Mouse (Mus musculus) erythroblast, adult 5-6 weeks (primary cell): Measurements from ENCODE around the gene Stxbp5l. TPM values are rescaled to one million over a fixed set of nuclear protein-coding genes. Genes with fewer than 3 reads are reported as not detected.
"Not testable (repeated sequence)": the region's sequence is repeated elsewhere in the genome, so short reads cannot be mapped to it uniquely, and the experiment has no call there.

Experiments used
- ATAC-seq: replicated peaks from 2 replicates; pipeline ENCODE4 v1.8.0; 2016; ENCODE audit warnings: moderate number of reproducible peaks, mild to moderate bottlenecking, moderate TSS enrichment, inconsistent platforms; ENCODE audit not compliant: poor library complexity, low FRiP score, severe bottlenecking
- total RNA-seq, 2 experiments: library from RNA; stranded (forward) in 1 of 2; stranded (reverse) in 1 of 2; fragments of 150-400 nt in 1 of 2; fragments of 200-764, 138-1000 nt in 1 of 2; gene quantifications; 2 replicates each; pipeline versions ENCODE4 v1.2.3 to v1.2.4; 2015 to 2017; ENCODE audit warnings: low replicate concordance in 2 of 2

Gene Stxbp5l
- not detected in 2 replicates for total RNA-seq (2015; ENCODE audit: low replicate concordance)
- not detected in 2 replicates for total RNA-seq (2017; ENCODE audit: low replicate concordance)

DNA sequence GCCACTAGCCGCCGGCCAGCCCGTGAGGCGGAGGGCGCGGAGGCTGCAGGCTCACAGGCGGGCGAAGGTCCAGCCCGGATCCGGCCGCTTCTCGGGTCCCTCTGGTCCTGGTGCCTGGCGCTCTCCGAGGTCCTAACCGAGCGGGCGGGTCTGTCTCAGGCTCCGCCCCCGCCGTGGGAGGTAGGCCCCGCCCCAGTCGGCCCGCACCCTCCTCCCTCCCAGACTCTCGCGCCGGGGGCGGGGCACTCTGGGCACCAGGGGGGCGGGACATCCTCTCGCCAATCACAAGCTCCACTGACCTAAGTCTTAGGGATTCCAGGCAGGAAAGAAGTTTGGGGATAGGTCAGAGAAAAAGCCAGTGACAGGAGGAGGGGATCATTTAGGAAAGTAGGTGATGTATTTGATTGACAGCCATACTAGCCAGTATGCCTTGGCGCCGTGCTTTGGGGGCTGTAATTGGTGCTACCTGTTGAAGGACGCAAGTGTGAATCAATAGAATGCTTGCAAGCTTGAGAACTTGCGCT lies at the start of gene Stxbp5l:
Stxbp5l (minus strand) TSS at position 142 of the 524 bp plus-strand sequence.
- no peak for ATAC-seq

DNA sequence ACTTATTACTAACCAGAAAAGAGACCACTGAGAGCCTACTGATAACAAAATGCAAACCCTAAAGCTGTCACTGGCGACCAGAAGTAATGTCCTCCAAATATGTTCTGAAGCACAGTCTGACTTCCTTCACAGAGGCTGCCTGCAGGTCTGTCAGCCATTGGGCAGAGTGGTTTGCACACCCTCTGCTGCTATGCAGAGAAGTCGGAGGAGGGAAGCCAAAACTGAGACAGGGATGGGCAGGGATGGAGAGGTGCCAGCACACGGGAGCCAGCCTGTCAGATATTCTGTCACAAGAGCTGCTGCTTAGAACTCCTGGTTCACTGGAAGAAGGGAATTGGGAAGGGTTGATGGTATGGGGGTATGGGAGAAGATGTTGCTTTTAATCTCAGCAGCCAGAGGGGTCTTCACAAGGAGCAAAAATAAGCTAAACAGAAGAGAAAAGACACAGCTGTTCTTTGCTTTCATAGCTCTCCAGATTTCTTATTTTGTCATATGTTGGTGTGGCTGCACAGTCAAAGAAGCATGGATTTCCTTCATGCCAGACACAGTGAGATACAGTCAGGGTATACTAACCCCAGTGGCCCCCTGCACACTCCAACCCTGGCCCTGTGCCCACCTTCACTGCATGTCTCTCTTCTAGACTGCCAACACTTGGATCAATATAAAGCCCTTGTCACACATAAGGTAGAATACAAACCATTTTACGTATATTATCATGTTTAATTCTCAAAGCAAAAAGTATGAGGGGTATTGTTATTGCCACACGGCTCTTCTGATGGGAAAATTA lies 48.8 kb upstream of the Stxbp5l start:
- no peak for ATAC-seq

DNA sequence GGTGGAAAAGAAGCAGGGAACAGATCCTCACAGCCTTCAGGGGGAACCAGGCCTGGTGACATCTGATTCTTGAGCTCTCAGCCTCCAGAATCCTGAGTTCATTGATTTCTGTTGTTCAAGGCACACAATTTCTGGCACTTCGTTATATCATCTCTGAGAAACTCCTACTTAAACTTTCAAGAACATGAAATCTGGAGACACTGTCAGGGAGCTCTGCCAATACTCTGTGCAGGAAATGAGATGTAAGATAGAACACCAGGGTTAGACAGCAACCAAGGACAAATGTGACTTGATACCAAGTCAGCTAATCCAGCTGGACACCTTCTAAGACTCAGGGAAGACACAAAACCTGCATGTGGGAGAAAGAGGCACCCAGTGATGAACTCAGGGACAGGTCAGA lies 40.7 kb upstream of the Stxbp5l start:
- no peak for ATAC-seq

DNA sequence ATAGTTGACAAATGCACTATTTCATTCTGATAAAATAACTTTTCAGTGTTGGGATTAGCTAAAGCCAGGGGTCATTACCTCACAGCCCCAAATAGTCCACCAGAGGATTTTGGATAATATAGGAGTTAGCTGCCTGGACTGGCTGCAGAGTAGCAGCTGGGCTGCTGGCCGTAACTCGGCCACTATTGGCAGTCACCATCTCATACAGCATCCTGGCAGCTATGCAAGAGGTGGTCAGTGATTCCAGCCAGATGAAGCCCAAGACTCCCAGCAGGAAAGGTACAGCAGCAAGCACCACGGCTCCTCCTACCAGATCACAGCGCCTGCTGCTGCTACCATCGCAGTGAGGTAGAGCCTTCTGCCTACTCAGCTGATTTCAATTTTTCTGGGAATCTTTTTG lies 38.1 kb upstream of the Stxbp5l start:
- no peak for ATAC-seq

GRCm38 (mm10) chr16:37421851-37422250 lies 37.1 kb upstream of the Stxbp5l start:
- ATAC-seq = no peak

GRCm38 (mm10) chr16:37420512-37420911 lies 35.8 kb upstream of the Stxbp5l start:
- ATAC-seq = no peak

- ATAC-seq = no peak
Measured at GRCm38 (mm10) chr16:37405536-37405935, 20.8 kb upstream of the Stxbp5l start.

- no peak for ATAC-seq
Measured at GRCm38 (mm10) chr16:37404922-37405321, 20.2 kb upstream of the Stxbp5l start.

GRCm38 (mm10) chr16:37389964-37390363 lies 5.2 kb upstream of the Stxbp5l start:
- ATAC-seq = no peak

DNA sequence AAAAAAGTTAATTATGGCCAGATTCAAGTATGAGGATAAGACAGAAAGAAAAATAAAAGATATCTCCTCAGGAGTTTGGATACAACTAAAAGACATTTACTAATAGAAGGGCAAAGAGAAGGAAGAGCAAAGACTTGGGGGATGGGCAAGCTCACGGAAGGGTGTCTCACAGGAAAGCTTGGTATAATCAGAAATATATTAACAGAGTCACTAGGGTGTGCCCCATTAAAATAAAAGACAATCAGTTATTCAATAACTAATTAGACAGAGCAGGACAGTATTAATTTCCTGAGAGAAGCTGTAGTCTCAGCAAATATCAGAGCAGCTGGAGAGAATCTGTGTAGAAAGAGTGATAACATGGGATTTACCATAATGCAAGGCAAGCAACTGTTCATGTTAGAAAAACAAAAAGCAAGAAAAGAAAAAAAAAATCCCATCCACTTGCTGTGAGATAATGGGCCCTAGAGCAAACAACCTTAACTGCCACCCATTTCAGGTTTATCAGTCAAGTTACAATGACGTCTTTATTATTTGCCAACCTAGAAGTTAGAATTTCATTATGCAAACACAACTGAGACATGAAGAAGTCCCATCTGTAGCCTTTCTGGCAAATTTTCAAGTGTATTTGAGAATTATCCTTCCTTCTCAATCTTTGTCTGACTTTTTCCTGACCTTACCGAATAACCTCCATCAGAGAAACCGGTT lies 4.6 kb upstream of the Stxbp5l start:
- no peak for ATAC-seq

- no peak for ATAC-seq
Measured at GRCm38 (mm10) chr16:37384369-37384768, 393 bp downstream of the Stxbp5l start.

GRCm38 (mm10) chr16:37383426-37383825 lies 1.3 kb downstream of the Stxbp5l start:
- ATAC-seq = no peak

GRCm38 (mm10) chr16:37372716-37373115 lies 12.0 kb downstream of the Stxbp5l start:
- ATAC-seq = no peak

- no peak for ATAC-seq
Measured at GRCm38 (mm10) chr16:37367426-37367825, 17.3 kb downstream of the Stxbp5l start.

GRCm38 (mm10) chr16:37363958-37364357 lies 20.8 kb downstream of the Stxbp5l start:
- no peak for ATAC-seq

DNA sequence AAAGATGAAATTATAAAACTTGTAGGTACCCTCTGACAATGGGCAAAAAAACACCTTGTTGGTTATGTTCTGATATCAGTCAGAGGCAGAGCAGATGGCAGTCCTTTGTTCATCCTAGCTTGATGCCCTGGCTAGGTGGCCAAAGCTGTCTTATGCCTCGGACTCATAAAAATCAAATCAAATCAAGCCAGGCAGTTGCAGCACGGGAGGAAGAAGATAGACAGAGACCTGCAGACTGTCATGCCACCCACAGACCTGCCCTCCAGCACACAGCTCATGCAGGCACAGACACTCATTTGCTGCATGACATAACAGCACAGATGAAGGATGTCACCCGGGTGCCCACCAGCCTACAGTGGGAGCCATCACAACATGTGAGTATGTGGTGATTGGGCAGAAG lies 29.1 kb downstream of the Stxbp5l start:
- ATAC-seq = no peak

DNA sequence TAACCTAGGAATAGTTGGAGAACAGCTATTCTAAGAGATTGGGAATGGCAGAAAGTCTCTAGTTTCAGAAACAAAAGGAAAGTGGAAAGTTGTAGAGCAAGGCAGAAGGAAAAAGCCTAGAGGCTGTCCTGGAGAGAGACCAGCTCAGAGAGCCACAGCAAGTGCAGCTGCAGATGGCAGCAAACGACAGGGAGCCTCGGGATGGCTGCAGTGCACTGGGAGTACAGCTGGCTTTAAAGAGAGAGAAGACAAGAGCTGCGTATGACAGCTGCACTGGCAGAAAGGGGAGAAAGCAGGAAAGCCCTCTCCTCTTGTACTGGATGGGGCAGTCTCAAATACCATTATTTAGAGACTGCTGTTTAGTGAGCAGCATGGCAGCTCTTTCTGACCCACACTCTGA lies 37.7 kb downstream of the Stxbp5l start:
- no peak for ATAC-seq

DNA sequence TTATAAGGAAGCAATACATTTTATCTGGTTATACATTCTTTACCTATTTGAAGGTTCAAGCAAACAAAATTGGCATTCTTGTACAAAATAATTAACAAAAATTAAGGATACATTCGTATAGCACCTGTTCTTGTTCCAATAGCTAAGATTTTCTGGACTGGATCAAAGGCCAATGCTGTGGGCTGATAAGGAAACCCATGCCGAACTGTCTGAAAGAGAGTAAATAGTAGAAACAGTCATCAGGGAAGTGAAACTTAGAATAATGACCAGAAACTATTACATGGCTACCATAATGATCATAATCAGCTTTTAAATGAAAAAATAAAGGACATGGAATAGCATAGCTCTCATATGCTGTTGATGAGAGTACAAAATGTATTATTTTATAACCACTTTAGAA lies 39.8 kb downstream of the Stxbp5l start:
- ATAC-seq = no peak

- ATAC-seq = not testable (repeated sequence)
Measured at GRCm38 (mm10) chr16:37341446-37341845, 43.3 kb downstream of the Stxbp5l start.

GRCm38 (mm10) chr16:37338177-37338576 lies 46.6 kb downstream of the Stxbp5l start:
- no peak for ATAC-seq

DNA sequence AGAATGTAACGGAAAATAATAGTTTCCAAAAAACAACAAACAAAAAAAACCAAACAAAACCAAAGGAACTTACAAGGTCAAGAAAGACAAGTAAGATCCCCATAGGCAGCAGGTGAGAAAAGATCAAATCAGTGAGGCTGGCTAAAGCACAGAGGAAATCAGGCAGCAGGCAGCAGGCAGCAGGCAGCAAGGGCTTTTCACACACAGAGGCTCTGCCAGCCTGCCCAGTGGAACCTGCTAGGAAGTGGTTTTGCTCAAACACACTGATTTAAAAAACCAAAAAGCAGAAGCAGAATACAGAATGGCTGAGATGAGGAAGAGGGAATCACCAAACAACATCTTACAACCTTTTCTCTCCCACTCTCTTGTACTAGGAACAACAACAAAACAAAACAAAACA lies 47.2 kb downstream of the Stxbp5l start:
- ATAC-seq = no peak
